Comparison of ENCODE assay signal across 8 mouse cellular contexts in genomic region chr15:92052133-92052463, GRCm38 (mm10). TPM values are rescaled to one million over a fixed set of nuclear protein-coding genes. Genes with fewer than 3 reads are reported as not detected.
A peak's percentile ranks its signal among the peaks of the same experiment; 100 is the strongest.
DNase-seq lines count a peak whose midpoint lies in the region; ATAC-seq lines count a peak whose summit lies in the region.

No protein-coding gene starts in this region.

- peak; percentile 72 for DNase-seq in layer of hippocampus, adult 9-11 months
- DNase-seq in layer of hippocampus, adult 8-10 months (ENCODE audit: low spot score in 2 of 2): no peak
- DNase-seq in forebrain, embryonic 11.5 days (ENCODE audit: low spot score): no peak
- no peak for DNase-seq in yolk sac, embryonic 10.5 days (ENCODE audit: low spot score)
- no peak for DNase-seq in gastrocnemius, postnatal 10 days
- no peak for DNase-seq in gastrocnemius, adult 18-20 months (ENCODE audit: low spot score)

- H3K4me2 ChIP-seq in forebrain, embryonic 11.5 days (ENCODE audit: low read depth, low read length, severe bottlenecking): peak overlapping the region; percentile 99
- no peak overlapping the region for H3K4me2 ChIP-seq in intestine, embryonic 16.5 days (ENCODE audit: low read depth, low read length)
- H3K4me2 ChIP-seq in neural tube, embryonic 15.5 days: peak overlapping the region; percentile 86

- H3K27me3 ChIP-seq in forebrain, embryonic 11.5 days (ENCODE audit: control insufficient read depth, insufficient read depth, low read length): peaks cover 6% of the 10 kb centered on the region
- H3K27me3 ChIP-seq in intestine, embryonic 16.5 days (replicated peaks; ENCODE audit: control insufficient read depth, insufficient read depth, low read length): peaks cover 14% of the 10 kb centered on the region
- H3K27me3 ChIP-seq in neural tube, embryonic 15.5 days (replicated peaks): no peaks in the 10 kb centered on the region

- WGBS in forebrain, embryonic 11.5 days: 20% methylated on average over 4 of the region's 4 CpGs
- 22% methylated on average over 4 of the region's 4 CpGs for WGBS in intestine, embryonic 16.5 days
- WGBS in neural tube, embryonic 15.5 days: 18% methylated on average over 4 of the region's 4 CpGs

- H3K4me1 ChIP-seq in forebrain, embryonic 11.5 days (replicated peaks; ENCODE audit: control insufficient read depth, insufficient read depth, low read length): peaks cover 2% of the 10 kb centered on the region; the same call in 1 of the 2 replicates
- peaks cover 5% of the 10 kb centered on the region; the same call in 1 of the 2 replicates for H3K4me1 ChIP-seq in intestine, embryonic 16.5 days (ENCODE audit: control insufficient read depth, insufficient read depth, low read length)
- 0 out of 2 replicates have a peak, but pooled peaks cover 5% of the 10 kb centered on the region for H3K4me1 ChIP-seq in neural tube, embryonic 15.5 days

- H3K27ac ChIP-seq in forebrain, embryonic 11.5 days (ENCODE audit: low read depth, low read length): no peak overlapping the region
- H3K27ac ChIP-seq in intestine, embryonic 16.5 days (ENCODE audit: low read length): no peak overlapping the region
- H3K27ac ChIP-seq in neural tube, embryonic 15.5 days (replicated peaks): peak overlapping the region; percentile 92

- H3K36me3 ChIP-seq in forebrain, embryonic 11.5 days (ENCODE audit: control insufficient read depth, insufficient read depth, low read length): no peaks in the 10 kb centered on the region
- H3K36me3 ChIP-seq in intestine, embryonic 16.5 days (ENCODE audit: control insufficient read depth, insufficient read depth, low read length): no peaks in the 10 kb centered on the region
- H3K36me3 ChIP-seq in neural tube, embryonic 15.5 days: no peaks in the 10 kb centered on the region

- H3K9ac ChIP-seq in forebrain, embryonic 11.5 days (ENCODE audit: low read length): peak overlapping the region; percentile 47
- H3K9ac ChIP-seq in intestine, embryonic 16.5 days (ENCODE audit: low read depth, low read length): no peak overlapping the region
- H3K9ac ChIP-seq in neural tube, embryonic 15.5 days (replicated peaks): peak overlapping the region; percentile 84

- peak overlapping the region; percentile 52 for H3K4me3 ChIP-seq in forebrain, embryonic 11.5 days (ENCODE audit: low read depth, low read length)
- H3K4me3 ChIP-seq in intestine, embryonic 16.5 days (ENCODE audit: low read length): peak overlapping the region; percentile 55; the same call in 1 of the 2 replicates
- H3K4me3 ChIP-seq in neural tube, embryonic 15.5 days (replicated peaks): peak overlapping the region; percentile 72

- no peak for ATAC-seq in forebrain, embryonic 11.5 days (replicated peaks; ENCODE audit: low FRiP score)
- no peak for ATAC-seq in intestine, embryonic 16.5 days
- ATAC-seq in neural tube, embryonic 15.5 days (ENCODE audit: low FRiP score): peak; percentile 78

- H3K9me3 ChIP-seq in forebrain, embryonic 11.5 days (ENCODE audit: control insufficient read depth, low read length): no peaks in the 10 kb centered on the region
- no peaks in the 10 kb centered on the region for H3K9me3 ChIP-seq in intestine, embryonic 16.5 days (ENCODE audit: control insufficient read depth, low read length)
- H3K9me3 ChIP-seq in neural tube, embryonic 15.5 days (replicated peaks): no peaks in the 10 kb centered on the region

RNA-seq across cellular contexts. Expression of gene Cntn1, which starts 1.1 kb away (rescaled TPM):
- 100 to 1,000 TPM; 305 to 331 (median 311) TPM for total RNA-seq in layer of hippocampus, adult 8-10 months (2022)
- 2.3 and 2.8 TPM in 2 replicates for polyA plus RNA-seq in forebrain, embryonic 11.5 days (2014; fragmentation: Nextera tagmentation; extraction: Ambion mirVana)
- 2.2 and 2.4 TPM in 2 replicates for polyA plus RNA-seq in intestine, embryonic 16.5 days (2015; fragmentation: Nextera tagmentation; extraction: Ambion mirVana)
- polyA plus RNA-seq in neural tube, embryonic 15.5 days (2015; fragmentation: Nextera tagmentation; extraction: Ambion mirVana): 67.8 and 78.7 TPM in 2 replicates
- 1 to 10 TPM; 2.0 to 2.7 TPM for total RNA-seq in gastrocnemius, postnatal 10 days (2021)
- under 1 TPM; 0.18 to 0.24 TPM for total RNA-seq in gastrocnemius, adult 18-20 months (2021)

Comparison
In these comparisons a context has a peak if more than half of its experiments do, and no peak if none do; other contexts are left out.
1. RNA of gene Cntn1, which starts 1.1 kb away (total RNA-seq): 305 to 331 TPM in layer of hippocampus, adult 8-10 months; 2.0 to 2.7 TPM in gastrocnemius, postnatal 10 days and 0.18 to 0.24 TPM in gastrocnemius, adult 18-20 months; every median in the first group is over 10 times any median in the second.
2. Peak in every context shown above with its lines, with median percentiles within 50 percentile points of each other: H3K4me3 ChIP-seq.